Mouse (Mus musculus): Measurements from ENCODE around the gene Med31. TPM values are rescaled to one million over a fixed set of nuclear protein-coding genes. Genes with fewer than 3 reads are reported as not detected.

Gene Med31
- polyA plus RNA-seq (2016; fragmentation: Nextera tagmentation; extraction: Ambion mirVana): 49.6 and 57.6 TPM in 2 replicates

GRCm38 (mm10) chr11:72215410-72215797 lies at the start of gene Med31:
Gene Med31, minus strand, starts transcription at chr11:72215592.
- Histone ChIP-seq H3K4me1 (peaks cover 20% of the 10 kb centered on the region), H3K27ac (peak within 1 kb of the TSS; percentile 78), H3K36me3 (peaks cover 14% of the 10 kb centered on the region), H3K9me3 (replicated peaks) (no peaks in the 10 kb centered on the region), H3K4me2 (replicated peaks) (peak within 1 kb of the TSS; percentile 90), H3K4me3 (peak within 1 kb of the TSS; percentile 79), H3K9ac (peak within 1 kb of the TSS; percentile 84), H3K27me3 (no peaks in the 10 kb centered on the region)
- 3% methylated on average over 29 of the region's 29 CpGs for WGBS
- ATAC-seq (ENCODE audit: low FRiP score): peak; percentile 86

DNA sequence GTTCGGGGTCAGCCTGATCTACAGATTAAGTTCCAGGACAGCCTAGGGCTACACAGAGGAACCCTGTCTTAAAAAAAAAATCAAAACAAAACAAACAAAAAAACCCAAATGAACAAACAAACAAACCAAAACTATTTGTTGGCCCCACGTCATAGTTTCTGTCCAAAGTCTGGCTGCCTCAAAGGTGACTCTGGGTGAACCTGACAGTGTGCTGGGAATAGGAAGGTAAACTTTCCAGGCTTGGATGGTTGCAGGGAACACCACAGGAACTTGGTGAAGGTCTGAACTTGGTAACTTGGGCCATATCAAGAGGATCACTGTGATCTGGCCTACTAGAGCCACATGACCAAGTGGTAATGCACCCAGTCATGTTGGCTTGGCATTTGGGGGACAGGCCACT lies 41.0 kb upstream of the Med31 start:
- 74% methylated on average over 2 of the region's 2 CpGs for WGBS
- H3K27me3 ChIP-seq: no peaks in the 10 kb centered on the region

DNA sequence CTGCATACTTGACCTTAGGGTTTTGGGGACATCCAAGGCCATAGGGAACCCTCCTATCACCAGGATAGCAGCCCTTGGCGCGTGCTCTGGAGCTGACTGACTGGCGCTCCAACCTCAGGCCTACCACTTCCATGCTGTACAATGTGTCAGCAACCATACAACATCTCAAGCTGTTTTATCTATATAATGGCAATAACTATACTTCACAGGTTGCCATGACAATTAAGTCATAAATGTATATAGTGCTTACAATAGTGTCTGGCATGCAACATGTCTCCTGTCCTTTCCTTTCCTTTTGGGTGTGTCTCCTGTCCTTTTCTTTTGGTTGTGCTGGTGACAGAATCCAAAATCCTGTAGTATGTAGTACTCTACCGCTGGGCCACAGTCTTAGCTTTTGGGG lies 40.2 kb upstream of the Med31 start:
- H3K4me3 ChIP-seq: no peak overlapping the region
- no peaks in the 10 kb centered on the region for H3K36me3 ChIP-seq
- H3K9me3 ChIP-seq (replicated peaks): no peaks in the 10 kb centered on the region
- WGBS: 92% methylated on average over 4 of the region's 4 CpGs
- no peak overlapping the region for H3K9ac ChIP-seq
- no peaks in the 10 kb centered on the region for H3K27me3 ChIP-seq
- H3K27ac ChIP-seq: no peak overlapping the region
- no peaks in the 10 kb centered on the region for H3K4me1 ChIP-seq
- no peak overlapping the region for H3K4me2 ChIP-seq (replicated peaks)
- no peak for ATAC-seq (ENCODE audit: low FRiP score)

More for the DNA sequence above, 41.0 kb upstream of the Med31 start:
- no peak overlapping the region for H3K9ac ChIP-seq
- no peak overlapping the region for H3K27ac ChIP-seq
- no peaks in the 10 kb centered on the region for H3K36me3 ChIP-seq
- H3K4me1 ChIP-seq: no peaks in the 10 kb centered on the region
- no peak overlapping the region for H3K4me3 ChIP-seq
- H3K4me2 ChIP-seq (replicated peaks): no peak overlapping the region
- ATAC-seq (ENCODE audit: low FRiP score): no peak
- H3K9me3 ChIP-seq (replicated peaks): no peaks in the 10 kb centered on the region

DNA sequence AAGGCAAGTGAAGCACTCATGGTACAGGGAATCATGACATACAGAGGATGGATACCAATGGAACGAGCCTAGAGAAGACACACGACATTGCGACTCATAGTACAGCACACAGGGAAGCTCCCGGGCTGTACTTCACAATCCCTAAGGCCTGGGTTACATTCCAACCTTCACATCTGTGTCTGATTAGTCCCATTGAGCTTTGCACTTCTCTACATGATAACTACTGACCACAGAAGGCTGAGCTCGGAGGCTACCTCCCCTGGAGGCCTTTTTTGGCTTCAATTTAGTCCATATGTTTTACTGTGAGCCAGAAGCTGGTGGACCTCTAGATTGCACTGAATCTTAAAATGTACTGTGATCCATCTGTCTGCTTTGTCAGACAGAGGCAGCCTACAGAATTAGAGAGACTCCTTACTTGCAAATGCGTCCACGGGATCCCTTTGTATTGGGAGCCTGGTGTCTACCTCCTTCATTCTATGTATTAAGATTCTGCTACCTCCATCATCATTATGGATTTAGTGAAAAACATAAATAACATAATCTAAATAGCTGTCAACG lies 29.9 kb upstream of the Med31 start:
- no peaks in the 10 kb centered on the region for H3K4me1 ChIP-seq
- H3K9ac ChIP-seq: no peak overlapping the region
- no peak for ATAC-seq (ENCODE audit: low FRiP score)
- no peak overlapping the region for H3K27ac ChIP-seq
- no peak overlapping the region for H3K4me2 ChIP-seq (replicated peaks)
- 72% methylated on average over 8 of the region's 8 CpGs for WGBS
- H3K4me3 ChIP-seq: no peak overlapping the region
- H3K36me3 ChIP-seq: no peaks in the 10 kb centered on the region
- no peaks in the 10 kb centered on the region for H3K9me3 ChIP-seq (replicated peaks)
- H3K27me3 ChIP-seq: no peaks in the 10 kb centered on the region; the same call in 1 of the 2 replicates

GRCm38 (mm10) chr11:72240062-72240860 lies 24.9 kb upstream of the Med31 start:
- Histone ChIP-seq H3K4me1 (no peaks in the 10 kb centered on the region), H3K27ac (no peak overlapping the region), H3K4me3 (no peak overlapping the region), H3K9ac (no peak overlapping the region), H3K27me3 (no peaks in the 10 kb centered on the region; the same call in 1 of the 2 replicates), H3K36me3 (no peaks in the 10 kb centered on the region), H3K4me2 (replicated peaks) (no peak overlapping the region), H3K9me3 (replicated peaks) (no peaks in the 10 kb centered on the region)
- WGBS: 70% methylated on average over 4 of the region's 4 CpGs
- ATAC-seq (ENCODE audit: low FRiP score): no peak

- Histone ChIP-seq H3K36me3 (no peaks in the 10 kb centered on the region), H3K27me3 (no peaks in the 10 kb centered on the region), H3K27ac (no peak overlapping the region), H3K9ac (no peak overlapping the region), H3K4me3 (no peak overlapping the region), H3K9me3 (replicated peaks) (no peaks in the 10 kb centered on the region), H3K4me1 (no peaks in the 10 kb centered on the region), H3K4me2 (replicated peaks) (no peak overlapping the region)
- no peak for ATAC-seq (ENCODE audit: low FRiP score)
- WGBS: 71% methylated on average over 5 of the region's 5 CpGs
These were observed 18.6 kb upstream of the Med31 start for GRCm38 (mm10) chr11:72234013-72234412.

- Histone ChIP-seq H3K4me3 (no peak overlapping the region), H3K9ac (no peak overlapping the region), H3K4me2 (replicated peaks) (no peak overlapping the region), H3K4me1 (no peaks in the 10 kb centered on the region), H3K36me3 (no peaks in the 10 kb centered on the region), H3K27ac (no peak overlapping the region), H3K9me3 (replicated peaks) (no peaks in the 10 kb centered on the region), H3K27me3 (no peaks in the 10 kb centered on the region)
- WGBS: 77% methylated on average over 1 of the region's 1 CpGs
- no peak for ATAC-seq (ENCODE audit: low FRiP score)
These were observed 17.6 kb upstream of the Med31 start for GRCm38 (mm10) chr11:72232991-72233390.

DNA sequence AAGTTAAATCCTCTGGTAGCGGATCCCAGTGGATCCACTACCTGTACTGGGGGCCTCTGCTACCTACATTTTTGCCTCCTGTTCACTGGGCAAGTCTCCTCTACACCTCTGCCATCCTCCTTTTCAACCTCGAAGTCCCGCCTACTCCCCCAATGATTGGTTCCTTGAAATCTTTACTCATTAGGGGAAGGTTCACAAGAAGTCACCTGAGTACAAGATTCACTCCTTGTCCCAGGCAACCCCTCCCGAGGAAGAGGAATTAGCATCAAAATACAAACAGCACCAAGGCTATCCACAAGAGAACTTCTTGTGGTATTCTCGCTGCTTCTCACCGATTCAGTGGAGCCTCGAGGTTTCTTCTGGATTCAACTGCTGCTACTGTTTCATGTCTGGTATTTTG lies 16.7 kb upstream of the Med31 start:
- H3K27me3 ChIP-seq: no peaks in the 10 kb centered on the region
- no peak overlapping the region for H3K9ac ChIP-seq
- no peaks in the 10 kb centered on the region for H3K9me3 ChIP-seq (replicated peaks)
- no peak for ATAC-seq (ENCODE audit: low FRiP score)
- H3K27ac ChIP-seq: no peak overlapping the region
- H3K36me3 ChIP-seq: no peaks in the 10 kb centered on the region
- H3K4me3 ChIP-seq: no peak overlapping the region
- H3K4me2 ChIP-seq (replicated peaks): no peak overlapping the region
- H3K4me1 ChIP-seq: no peaks in the 10 kb centered on the region
- WGBS: 83% methylated on average over 7 of the region's 7 CpGs

GRCm38 (mm10) chr11:72228513-72228912 lies 13.1 kb upstream of the Med31 start:
- Histone ChIP-seq H3K9ac (no peak overlapping the region), H3K27ac (no peak overlapping the region), H3K4me2 (replicated peaks) (no peak overlapping the region), H3K36me3 (no peaks in the 10 kb centered on the region), H3K4me3 (no peak overlapping the region), H3K9me3 (replicated peaks) (no peaks in the 10 kb centered on the region), H3K4me1 (peaks cover 11% of the 10 kb centered on the region), H3K27me3 (no peaks in the 10 kb centered on the region)
- no peak for ATAC-seq (ENCODE audit: low FRiP score)
- 98% methylated on average over 4 of the region's 4 CpGs for WGBS

GRCm38 (mm10) chr11:72226901-72227300 lies 11.5 kb upstream of the Med31 start:
- Histone ChIP-seq H3K4me2 (replicated peaks) (no peak overlapping the region), H3K27ac (no peak overlapping the region), H3K4me3 (no peak overlapping the region), H3K27me3 (no peaks in the 10 kb centered on the region), H3K36me3 (no peaks in the 10 kb centered on the region), H3K4me1 (peaks cover 11% of the 10 kb centered on the region), H3K9me3 (replicated peaks) (no peaks in the 10 kb centered on the region), H3K9ac (no peak overlapping the region)
- ATAC-seq (ENCODE audit: low FRiP score): no peak
- WGBS: 92% methylated on average over 6 of the region's 6 CpGs

- no peak overlapping the region for H3K9ac ChIP-seq
- no peaks in the 10 kb centered on the region for H3K36me3 ChIP-seq
- WGBS: 42% methylated on average over 10 of the region's 10 CpGs
- no peak overlapping the region for H3K27ac ChIP-seq
- no peak overlapping the region for H3K4me2 ChIP-seq (replicated peaks)
- H3K27me3 ChIP-seq: no peaks in the 10 kb centered on the region
- peak; percentile 43; the same call in 1 of the 2 replicates for ATAC-seq (ENCODE audit: low FRiP score)
- H3K4me3 ChIP-seq: no peak overlapping the region
- H3K4me1 ChIP-seq: peaks cover 11% of the 10 kb centered on the region
- no peaks in the 10 kb centered on the region for H3K9me3 ChIP-seq (replicated peaks)
These were observed 10.8 kb upstream of the Med31 start for GRCm38 (mm10) chr11:72226020-72226791.

- no peak for ATAC-seq (ENCODE audit: low FRiP score)
- Histone ChIP-seq H3K4me2 (replicated peaks) (no peak overlapping the region), H3K9me3 (replicated peaks) (no peaks in the 10 kb centered on the region), H3K4me3 (no peak overlapping the region), H3K36me3 (no peaks in the 10 kb centered on the region), H3K27me3 (no peaks in the 10 kb centered on the region), H3K9ac (no peak overlapping the region), H3K27ac (no peak overlapping the region), H3K4me1 (peaks cover 11% of the 10 kb centered on the region)
- WGBS: 21% methylated on average over 5 of the region's 5 CpGs
These were observed 9.5 kb upstream of the Med31 start for GRCm38 (mm10) chr11:72224865-72225264.
